Mouse (Mus musculus) brain, adult 10 weeks (tissue): ENCODE measurements around the gene Gtf3c4. TPM values are rescaled to one million over a fixed set of nuclear protein-coding genes. Genes with fewer than 3 reads are reported as not detected.

ENCODE experiments used
- polyA plus RNA-seq: library from polyadenylated mRNA; stranded (reverse); fragments of 350-450 nt; fragmentation: Illumina TruSeq; extraction: RNeasy Lipid Tissue Mini Kit (QIAGEN cat#74804); gene quantifications from one replicate; pipeline ENCODE4 v1.2.3, GENCODE M21; 2015; ENCODE audit warnings: low read depth, low replicate concordance

The Gtf3c4 gene
- polyA plus RNA-seq: 18.3 TPM

GRCm38 (mm10) chr2:28840222-28840951 lies at the start of gene Gtf3c4, which contains the start of gene Ddx31:
Gene Gtf3c4 (minus strand): TSS chr2:28840360.
Gene Ddx31 (plus strand): TSS chr2:28840406.

Other genes with a start within 250 kb of the Gtf3c4 start
- gene Gfi1b, start 218.4 kb downstream of the Gtf3c4 start, polyA plus RNA-seq: not detected
- gene Tsc1, start 199.1 kb downstream of the Gtf3c4 start, polyA plus RNA-seq: 26.9 TPM
- 1.4 TPM for gene Spaca9, start 140.6 kb downstream of the Gtf3c4 start, polyA plus RNA-seq
- 4.0 TPM for gene Ak8, start 140.2 kb downstream of the Gtf3c4 start, polyA plus RNA-seq
- 7.0 TPM for gene Ddx31, start within 50 bp of the Gtf3c4 start, polyA plus RNA-seq
- 1.6 TPM for gene Barhl1, start 76.3 kb upstream of the Gtf3c4 start, polyA plus RNA-seq
- gene Cfap77, start 214.7 kb upstream of the Gtf3c4 start, polyA plus RNA-seq: 1.3 TPM
- 9.1 TPM for gene Ttf1, start 219.9 kb upstream of the Gtf3c4 start, polyA plus RNA-seq